Mouse (Mus musculus) kidney, adult 9 months (tissue): ENCODE measurements at regions not wholly inside any gene's neighbourhood (a gene's known extent, or its start where the extent isn't known, plus 50 kb on each side); places are given as distances from the start of the nearest gene placed in this dataset.

Experiments
- DNase-seq: peaks from one replicate; pipeline ENCODE4 v3.0.0; 2022

- no peak for DNase-seq
Measured at GRCm38 (mm10) chr1:60627367-60627766, 60.5 kb upstream of the Raph1 start.

- DNase-seq: no peak
Measured at GRCm38 (mm10) chr1:60625698-60626486, 59.0 kb upstream of the Raph1 start.

GRCm38 (mm10) chr1:60624231-60624630, 57.3 kb upstream of the Raph1 start:
- DNase-seq: no peak

- DNase-seq: peak; percentile 31
Measured at GRCm38 (mm10) chr1:60623440-60624016, 56.6 kb upstream of the Raph1 start.

GRCm38 (mm10) chr1:60621770-60622169, 54.9 kb upstream of the Raph1 start:
- DNase-seq: no peak

- no peak for DNase-seq
Measured at GRCm38 (mm10) chr1:60621064-60621726, 54.3 kb upstream of the Raph1 start.

- no peak for DNase-seq
Measured at GRCm38 (mm10) chr1:60618389-60618788, 51.5 kb upstream of the Raph1 start.

- DNase-seq: no peak
Measured at GRCm38 (mm10) chr1:60616916-60617315, 50.0 kb upstream of the Raph1 start.
